ENCODE assay signal across 8 mouse cellular contexts in the genomic region with DNA sequence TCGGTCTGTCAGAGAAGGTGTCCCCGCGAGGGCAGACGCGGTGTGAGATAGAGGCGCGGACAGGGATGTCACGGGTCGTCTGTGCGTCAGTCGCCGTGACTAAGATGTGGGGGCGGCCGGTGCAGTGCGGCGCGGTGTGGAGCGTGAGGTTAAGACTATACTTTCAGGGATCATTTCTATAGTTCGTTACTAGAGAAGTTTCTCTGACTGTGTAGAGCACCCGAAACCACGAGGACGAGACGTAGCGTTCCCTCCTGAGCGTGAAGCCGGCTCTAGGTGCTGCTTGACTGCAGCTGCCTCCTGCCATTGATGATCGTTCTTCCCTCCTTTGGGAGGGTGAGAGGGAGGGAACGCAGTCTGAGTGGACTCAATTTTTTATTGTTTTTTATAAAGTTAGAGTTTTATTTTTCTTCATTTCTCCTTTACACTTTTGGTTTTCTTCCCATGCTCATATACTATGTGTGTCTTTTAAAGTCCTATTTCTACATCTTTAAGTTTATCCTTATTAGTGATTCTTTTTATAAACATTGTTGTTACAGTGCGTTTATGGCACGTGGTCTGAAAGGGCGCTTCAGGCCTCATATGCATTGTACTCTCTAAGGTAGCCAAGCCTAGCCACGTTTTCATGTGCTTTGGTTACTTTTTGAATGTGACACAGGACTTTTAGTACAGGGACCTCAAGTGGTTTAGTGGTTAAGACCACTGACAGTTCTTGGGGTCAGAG. TPM values are rescaled to one million over a fixed set of nuclear protein-coding genes. Genes with fewer than 3 reads are reported as not detected.
DNase-seq lines count a peak whose midpoint lies in the region; ATAC-seq and TF ChIP-seq lines count a peak whose summit lies in the region.
"Not testable (repeated sequence)": the region's sequence is repeated elsewhere in the genome, so short reads cannot be mapped to it uniquely, and the experiment has no call there.

No protein-coding gene starts in this region.

- peak overlapping the region; percentile 38 for H3K27ac ChIP-seq in MEL (ENCODE audit: control insufficient read depth, low read depth, low read length)
- H3K27ac ChIP-seq in forebrain, embryonic 16.5 days (ENCODE audit: low read length) = peak overlapping the region; percentile 50
- peak overlapping the region; percentile 58 for H3K27ac ChIP-seq in hindbrain, embryonic 11.5 days (ENCODE audit: low read depth, low read length)
- H3K27ac ChIP-seq in lung, embryonic 14.5 days (ENCODE audit: low read depth) = peak overlapping the region; percentile 67
- not testable (repeated sequence) for H3K27ac ChIP-seq in neural tube, embryonic 12.5 days

- H3K36me3 ChIP-seq in MEL (ENCODE audit: control insufficient read depth in 1 of 2, insufficient read depth in 2 of 2, low read length in 2 of 2) = peaks cover 0 to 17% of the 10 kb centered on the region in 2 experiments; a peak in 2 of 4 replicates
- H3K36me3 ChIP-seq in forebrain, embryonic 16.5 days (ENCODE audit: control insufficient read depth, insufficient read depth); hindbrain, embryonic 11.5 days (ENCODE audit: control insufficient read depth, insufficient read depth, low read length); lung, embryonic 14.5 days (ENCODE audit: insufficient read depth); neural tube, embryonic 12.5 days: not testable (repeated sequence)

- not testable (repeated sequence) for H3K27me3 ChIP-seq in MEL (ENCODE audit: control insufficient read depth in 1 of 2, insufficient read depth in 2 of 2, low read length in 2 of 2); forebrain, embryonic 16.5 days (replicated peaks; ENCODE audit: control insufficient read depth, insufficient read depth, low read length); hindbrain, embryonic 11.5 days (ENCODE audit: control insufficient read depth, insufficient read depth, low read length); lung, embryonic 14.5 days (ENCODE audit: insufficient read depth, low read length); neural tube, embryonic 12.5 days (replicated peaks)

- WGBS in forebrain, embryonic 16.5 days = 0% methylated on average over 6 of the region's 32 CpGs
- WGBS in hindbrain, embryonic 11.5 days = 0% methylated on average over 6 of the region's 32 CpGs
- WGBS in lung, embryonic 14.5 days = 1% methylated on average over 6 of the region's 32 CpGs
- WGBS in neural tube, embryonic 12.5 days = under 1% methylated on average over 6 of the region's 32 CpGs

- not testable (repeated sequence) for H3K79me2 ChIP-seq in MEL (ENCODE audit: control insufficient read depth, insufficient read depth, low read length, poor library complexity)

- H3K9ac ChIP-seq in MEL (ENCODE audit: control insufficient read depth, low read depth, low read length, poor library complexity, severe bottlenecking); forebrain, embryonic 16.5 days (replicated peaks; ENCODE audit: low read depth, low read length); hindbrain, embryonic 11.5 days (ENCODE audit: low read depth, low read length); lung, embryonic 14.5 days; neural tube, embryonic 12.5 days: not testable (repeated sequence)

- not testable (repeated sequence) for TF ChIP-seq RAD21 in MEL (IDR thresholded peaks at IDR 0.05; ENCODE audit: low read depth, low read length)

- peak; percentile 99 for DNase-seq in MEL (ENCODE audit: low read depth, low spot score)
- DNase-seq in cerebellum, adult 9-10 months = peak; percentile 81
- DNase-seq in hindbrain, embryonic 11.5 days (ENCODE audit: low spot score) = peak; percentile 72
- DNase-seq in layer of hippocampus, adult 8-10 months (ENCODE audit: low spot score in 2 of 2) = peak; percentile 35 to 62
- peak; percentile 89 for DNase-seq in lung, embryonic 14.5 days
- DNase-seq in testis, postnatal 14 days (ENCODE audit: low spot score) = peak; percentile 39

- H3K4me2 ChIP-seq in forebrain, embryonic 16.5 days (ENCODE audit: low read length); hindbrain, embryonic 11.5 days (replicated peaks; ENCODE audit: low read depth, low read length); lung, embryonic 14.5 days: not testable (repeated sequence)
- H3K4me2 ChIP-seq in neural tube, embryonic 12.5 days (replicated peaks) = peak overlapping the region; percentile 60; the same call in 1 of the 2 replicates

- ATAC-seq in forebrain, embryonic 16.5 days = peak; percentile 94
- ATAC-seq in hindbrain, embryonic 11.5 days (ENCODE audit: low FRiP score) = peak; percentile 97
- ATAC-seq in lung, embryonic 14.5 days (ENCODE audit: insufficient read depth) = peak; percentile 96
- peak; percentile 97 for ATAC-seq in neural tube, embryonic 12.5 days (ENCODE audit: low FRiP score, low read depth)

- H3K9me3 ChIP-seq in MEL (replicated peaks; ENCODE audit: insufficient read depth, low read length); forebrain, embryonic 16.5 days (ENCODE audit: control insufficient read depth, low read length); hindbrain, embryonic 11.5 days (ENCODE audit: control insufficient read depth, low read length); lung, embryonic 14.5 days (ENCODE audit: low read depth, low read length); neural tube, embryonic 12.5 days: not testable (repeated sequence)

- not testable (repeated sequence) for TF ChIP-seq CTCF in MEL (IDR thresholded peaks at IDR 0.05 in 2 of 3, conservative IDR thresholded peaks at IDR 0.05 in 1 of 3; ENCODE audit: control insufficient read depth in 1 of 3, insufficient read depth in 1 of 3, low read depth in 2 of 3, low read length in 3 of 3, poor library complexity in 1 of 3, severe bottlenecking in 1 of 3); lung, embryonic 14.5 days (IDR thresholded peaks at IDR 0.05; ENCODE audit: low read depth)

- peaks cover 5 to 18% of the 10 kb centered on the region in 2 experiments; a peak in 2 of 4 replicates for H3K4me1 ChIP-seq in MEL (ENCODE audit: control insufficient read depth in 1 of 2, insufficient read depth in 2 of 2, low read length in 2 of 2)
- H3K4me1 ChIP-seq in forebrain, embryonic 16.5 days (replicated peaks; ENCODE audit: control insufficient read depth, insufficient read depth, low read length); hindbrain, embryonic 11.5 days (replicated peaks; ENCODE audit: control insufficient read depth, insufficient read depth, low read length); lung, embryonic 14.5 days (ENCODE audit: insufficient read depth); neural tube, embryonic 12.5 days: not testable (repeated sequence)

- peak; percentile 99 to 100 for TF ChIP-seq POLR2A in MEL (IDR thresholded peaks at IDR 0.05; ENCODE audit: control insufficient read depth in 1 of 2, insufficient read depth in 1 of 2, low read depth in 1 of 2, low read length in 2 of 2, poor library complexity in 1 of 2)

- TF ChIP-seq EP300 in MEL (IDR thresholded peaks at IDR 0.05; ENCODE audit: low read depth in 1 of 2, low read length in 2 of 2) = not testable (repeated sequence)

- H3K4me3 ChIP-seq in MEL (ENCODE audit: control insufficient read depth in 1 of 2, insufficient read depth in 1 of 2, low read depth in 2 of 2, low read length in 2 of 2); hindbrain, embryonic 11.5 days (ENCODE audit: low read depth, low read length); lung, embryonic 14.5 days (ENCODE audit: low read depth, low read length); neural tube, embryonic 12.5 days: not testable (repeated sequence)
- peak overlapping the region; percentile 46 for H3K4me3 ChIP-seq in forebrain, embryonic 16.5 days (replicated peaks; ENCODE audit: low read length)

TF ChIP-seq in MEL, 35 proteins besides CTCF, POLR2A, EP300 and RAD21:
- TF ChIP-seq POLR2AphosphoS5 (IDR thresholded peaks at IDR 0.05; ENCODE audit: borderline replicate concordance, low read depth, low read length) = peak; percentile 100
- TF ChIP-seq TBP (IDR thresholded peaks at IDR 0.05; ENCODE audit: low read depth, low read length) = peak; percentile 55; the same call in 1 of the 2 replicates
- 0 out of 2 replicates have a peak, but pooled peaks have one; percentile 26 for TF ChIP-seq UBTF (IDR thresholded peaks at IDR 0.05; ENCODE audit: borderline replicate concordance, insufficient read depth, low read depth, low read length)

RNA-seq across cellular contexts. Expression of a gene that starts 43.8 kb away (rescaled TPM):
- 0.23 and 0.42 TPM in 2 replicates for total RNA-seq in MEL (2012; rRNA removed)
- under 1 TPM in 1 of 2 experiments, not detected in 1; 0.42 TPM for polyA plus RNA-seq in MEL (2012; ENCODE audit: insufficient read depth in 1 of 2, insufficient read length in 2 of 2, low read depth in 1 of 2, low replicate concordance in 2 of 2, missing spikeins in 1 of 2)
- 0.63 TPM in 1 of 2 replicates, not detected in the other for polyA plus RNA-seq in forebrain, embryonic 16.5 days (2015; fragmentation: Nextera tagmentation; extraction: Ambion mirVana)
- polyA plus RNA-seq in hindbrain, embryonic 11.5 days (2014; fragmentation: Nextera tagmentation; extraction: Ambion mirVana) = 0.35 TPM in 1 of 2 replicates, not detected in the other
- 1 to 10 TPM in 1 of 4 experiments, under 1 TPM in 3; 0.08 to 1.2 (median 0.53) TPM for total RNA-seq in layer of hippocampus, adult 8-10 months (2022)
- 0.21 and 0.72 TPM in 2 replicates for polyA plus RNA-seq in lung, embryonic 14.5 days (2014; fragmentation: Nextera tagmentation; extraction: Ambion mirVana)
- 0.64 and 1.0 TPM in 2 replicates for polyA plus RNA-seq in neural tube, embryonic 12.5 days (2016; fragmentation: Nextera tagmentation; extraction: Ambion mirVana)

RNA-seq across cellular contexts. Expression of a gene that starts 43.9 kb away (rescaled TPM):
- 1.5 and 2.5 TPM in 2 replicates for total RNA-seq in MEL (2012; rRNA removed)
- polyA plus RNA-seq in MEL (2012; ENCODE audit: insufficient read depth in 1 of 2, insufficient read length in 2 of 2, low read depth in 1 of 2, low replicate concordance in 2 of 2, missing spikeins in 1 of 2) = 1 to 10 TPM in 1 of 2 experiments, not detected in 1; 1.9 TPM
- 7.4 and 7.7 TPM in 2 replicates for polyA plus RNA-seq in forebrain, embryonic 16.5 days (2015; fragmentation: Nextera tagmentation; extraction: Ambion mirVana)
- polyA plus RNA-seq in hindbrain, embryonic 11.5 days (2014; fragmentation: Nextera tagmentation; extraction: Ambion mirVana) = 12.2 and 13.1 TPM in 2 replicates
- 1 to 10 TPM; 3.0 to 6.7 (median 3.6) TPM for total RNA-seq in layer of hippocampus, adult 8-10 months (2022)
- 9.9 and 11.0 TPM in 2 replicates for polyA plus RNA-seq in lung, embryonic 14.5 days (2014; fragmentation: Nextera tagmentation; extraction: Ambion mirVana)
- 9.0 and 10.5 TPM in 2 replicates for polyA plus RNA-seq in neural tube, embryonic 12.5 days (2016; fragmentation: Nextera tagmentation; extraction: Ambion mirVana)

Comparison
In these comparisons a context has a peak if more than half of its experiments do, and no peak if none do; other contexts are left out.
1. DNase-seq: peak in every context shown above with its lines; median percentile 99 in MEL; 89 in lung, embryonic 14.5 days; 81 in cerebellum, adult 9-10 months; 72 in hindbrain, embryonic 11.5 days; 48 in layer of hippocampus, adult 8-10 months; 39 in testis, postnatal 14 days.